ENCODE assay signal across 12 mouse cellular contexts in genomic region chr2:162031636-162032035, GRCm38 (mm10).
DNase-seq lines count a peak whose midpoint lies in the region.
"Had no signal": no experiment of that assay in that cellular context is flagged by ENCODE, and none has a peak within 500 bp of the region (broad histone marks: within the 10 kb centered on the region; RNA-seq: fewer than 3 reads in every experiment).

No protein-coding gene starts in this region.

- peak; percentile 17 to 26 for DNase-seq in heart, postnatal 10 days
- DNase-seq in heart, adult 18-20 months = no peak
- peak; percentile 2 for DNase-seq in lung, postnatal 14 days
- DNase-seq in lung, adult 18-20 months = no peak
- DNase-seq in embryo, embryonic 9.5 days (ENCODE audit: extremely low spot score) = peak; percentile 22
- DNase-seq in retina, postnatal 1 day = peak; percentile 21
- DNase-seq in urinary bladder, postnatal 36 days (ENCODE audit: low spot score in 2 of 2) = no peak
- DNase-seq in spleen, postnatal 10 days (ENCODE audit: low spot score in 2 of 2) = no peak
- DNase-seq: adrenal gland, adult 2 months; B cell, adult 2 months; kidney, adult 11 months; thymus, adult 18-20 months had no signal

- intact Hi-C loops in heart, postnatal 10 days (cut with DNase I) = no loop called here

Comparison
In these comparisons a context has a peak if more than half of its experiments do, and no peak if none do; other contexts are left out.
1. DNase-seq: peak in heart, postnatal 10 days (2 of 2), lung, postnatal 14 days (single experiment), embryo, embryonic 9.5 days (single experiment) and retina, postnatal 1 day (single experiment); none in heart, adult 18-20 months (0 of 2), lung, adult 18-20 months (0 of 2), urinary bladder, postnatal 36 days (0 of 2) and spleen, postnatal 10 days (0 of 2).